Comparison of ENCODE assay signal across 18 mouse cellular contexts in the genomic region with DNA sequence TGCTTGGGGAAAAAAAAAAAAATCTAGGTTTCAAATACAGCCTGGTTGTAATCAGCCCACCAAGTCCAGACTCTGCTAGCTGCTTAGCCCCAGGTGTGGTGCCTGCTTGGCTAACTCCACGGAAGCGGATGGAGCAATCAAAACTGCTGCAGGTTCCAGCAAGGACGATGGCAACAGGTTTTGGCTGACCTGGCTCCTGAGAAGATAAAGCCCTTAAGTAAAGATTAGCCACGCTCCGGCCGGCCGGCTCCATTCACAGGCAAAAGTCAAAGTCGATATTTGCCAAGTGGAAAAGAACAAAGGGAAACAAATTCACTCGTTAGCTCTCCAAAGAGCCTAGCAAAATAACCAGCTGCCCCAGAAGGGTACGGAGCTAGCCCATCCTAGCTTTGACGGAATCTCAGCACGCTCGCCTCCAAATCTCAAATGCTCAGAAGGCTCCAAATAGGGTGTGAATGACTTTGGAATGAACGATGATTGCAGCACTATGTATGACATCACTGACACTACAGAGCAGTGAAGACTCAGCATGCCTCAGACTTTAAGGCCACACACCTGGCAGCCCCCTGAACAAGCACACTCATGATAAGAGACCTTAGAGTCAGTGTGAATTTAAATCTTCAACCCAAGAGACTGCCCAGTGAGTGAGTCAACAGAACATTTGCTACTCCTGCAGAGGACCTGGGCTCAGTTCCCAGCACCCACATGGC.
DNase-seq lines count a peak whose midpoint lies in the region; ATAC-seq and TF ChIP-seq lines count a peak whose summit lies in the region.
"Had no signal": no experiment of that assay in that cellular context is flagged by ENCODE, and none has a peak within 500 bp of the region (broad histone marks: within the 10 kb centered on the region; RNA-seq: fewer than 3 reads in every experiment).

No protein-coding gene starts in this region.

- no peak for TF ChIP-seq POLR2A in thymus, adult 2 months (IDR thresholded peaks at IDR 0.05; ENCODE audit: control insufficient read depth, extremely low read depth, insufficient read depth, low read length, poor library complexity)

- H3K4me3 ChIP-seq in liver, embryonic 12.5 days = no peak overlapping the region
- H3K4me3 ChIP-seq in liver, embryonic 11.5 days (ENCODE audit: low read depth, low read length) = no peak overlapping the region
- no peak overlapping the region for H3K4me3 ChIP-seq in stomach, postnatal 0 days (ENCODE audit: low read depth, low read length)
- H3K4me3 ChIP-seq in thymus, adult 2 months (ENCODE audit: control insufficient read depth, insufficient read depth, low read length) = no peak overlapping the region
- H3K4me3 ChIP-seq: limb, embryonic 15.5 days; midbrain, embryonic 12.5 days; myocyte had no signal

- H3K36me3 ChIP-seq in liver, embryonic 12.5 days = 0 out of 2 replicates have a peak, but pooled peaks cover 3% of the 10 kb centered on the region
- no peaks in the 10 kb centered on the region; the same call in 1 of the 2 replicates for H3K36me3 ChIP-seq in liver, embryonic 11.5 days (ENCODE audit: control insufficient read depth, insufficient read depth, low read length)
- H3K36me3 ChIP-seq in stomach, postnatal 0 days (ENCODE audit: control insufficient read depth, insufficient read depth, low read length) = no peaks in the 10 kb centered on the region
- no peaks in the 10 kb centered on the region for H3K36me3 ChIP-seq in thymus, adult 2 months (ENCODE audit: control insufficient read depth, insufficient read depth, low read length)
- H3K36me3 ChIP-seq: G1E; midbrain, embryonic 12.5 days had no signal

- 75% methylated on average over 14 of the region's 14 CpGs for WGBS in liver, embryonic 12.5 days (ENCODE audit: insufficient replicate concordance)
- 70% methylated on average over 14 of the region's 14 CpGs for WGBS in liver, embryonic 11.5 days
- 62% methylated on average over 14 of the region's 14 CpGs for WGBS in stomach, postnatal 0 days
- 98% methylated on average over 14 of the region's 14 CpGs for WGBS in thymus, adult 2 months

- no peaks in the 10 kb centered on the region for H3K27me3 ChIP-seq in liver, embryonic 12.5 days (replicated peaks)
- no peaks in the 10 kb centered on the region for H3K27me3 ChIP-seq in liver, embryonic 11.5 days (replicated peaks; ENCODE audit: control insufficient read depth, insufficient read depth, low read length)
- no peaks in the 10 kb centered on the region for H3K27me3 ChIP-seq in stomach, postnatal 0 days (ENCODE audit: control insufficient read depth, insufficient read depth, low read length)
- H3K27me3 ChIP-seq in thymus, adult 2 months (ENCODE audit: control insufficient read depth, insufficient read depth, low read length) = no peaks in the 10 kb centered on the region
- H3K27me3 ChIP-seq: limb, embryonic 15.5 days; midbrain, embryonic 12.5 days had no signal

- H3K9ac ChIP-seq in liver, embryonic 12.5 days = no peak overlapping the region
- H3K9ac ChIP-seq in liver, embryonic 11.5 days (ENCODE audit: low read depth, low read length) = no peak overlapping the region
- H3K9ac ChIP-seq in stomach, postnatal 0 days (ENCODE audit: low read length) = no peak overlapping the region
- H3K9ac ChIP-seq: limb, embryonic 15.5 days; midbrain, embryonic 12.5 days had no signal

- TF ChIP-seq CTCF in stomach, postnatal 0 days (IDR thresholded peaks at IDR 0.05; ENCODE audit: low read depth) = no peak
- no peak for TF ChIP-seq CTCF in thymus, adult 2 months (IDR thresholded peaks at IDR 0.05; ENCODE audit: borderline replicate concordance, control insufficient read depth, extremely low read depth, insufficient read depth, low read length, poor library complexity)

- H3K4me2 ChIP-seq in liver, embryonic 12.5 days = no peak overlapping the region
- H3K4me2 ChIP-seq in liver, embryonic 11.5 days = no peak overlapping the region
- H3K4me2 ChIP-seq in stomach, postnatal 0 days (replicated peaks; ENCODE audit: low read depth) = no peak overlapping the region
- H3K4me2 ChIP-seq: limb, embryonic 15.5 days; midbrain, embryonic 12.5 days had no signal

- no peak for ATAC-seq in liver, embryonic 12.5 days
- no peak; the same call in 1 of the 2 replicates for ATAC-seq in liver, embryonic 11.5 days (replicated peaks; ENCODE audit: low FRiP score)
- peak; percentile 84 for ATAC-seq in stomach, postnatal 0 days (ENCODE audit: low FRiP score, low TSS enrichment)

- H3K4me1 ChIP-seq in liver, embryonic 12.5 days = no peaks in the 10 kb centered on the region
- H3K4me1 ChIP-seq in liver, embryonic 11.5 days (replicated peaks; ENCODE audit: control insufficient read depth, insufficient read depth, low read length) = no peaks in the 10 kb centered on the region
- H3K4me1 ChIP-seq in stomach, postnatal 0 days (replicated peaks; ENCODE audit: control insufficient read depth, insufficient read depth) = no peaks in the 10 kb centered on the region
- H3K4me1 ChIP-seq in thymus, adult 2 months (replicated peaks; ENCODE audit: control insufficient read depth, insufficient read depth, low read length) = 0 out of 2 replicates have a peak, but pooled peaks cover under 1% of the 10 kb centered on the region
- H3K4me1 ChIP-seq: limb, embryonic 15.5 days; midbrain, embryonic 12.5 days had no signal

- no peak for TF ChIP-seq EP300 in stomach, postnatal 0 days (optimal IDR thresholded peaks at IDR 0.05)

- H3K27ac ChIP-seq in liver, embryonic 12.5 days = no peak overlapping the region
- no peak overlapping the region for H3K27ac ChIP-seq in liver, embryonic 11.5 days (ENCODE audit: low read depth, low read length)
- H3K27ac ChIP-seq in stomach, postnatal 0 days (replicated peaks) = no peak overlapping the region
- no peak overlapping the region for H3K27ac ChIP-seq in thymus, adult 2 months (ENCODE audit: control insufficient read depth, insufficient read depth, low read length)
- H3K27ac ChIP-seq: kidney, postnatal 0 days; limb, embryonic 15.5 days; midbrain, embryonic 12.5 days had no signal

- no peaks in the 10 kb centered on the region for H3K9me3 ChIP-seq in liver, embryonic 12.5 days (replicated peaks)
- H3K9me3 ChIP-seq in liver, embryonic 11.5 days (ENCODE audit: control insufficient read depth, low read length) = no peaks in the 10 kb centered on the region
- H3K9me3 ChIP-seq in stomach, postnatal 0 days (ENCODE audit: control insufficient read depth, low read length) = no peaks in the 10 kb centered on the region
- H3K9me3 ChIP-seq: limb, embryonic 15.5 days; midbrain, embryonic 12.5 days had no signal

- DNase-seq in liver = peak; percentile 47
- DNase-seq in kidney, adult 8-10 months = peak; percentile 38 to 69
- DNase-seq in liver, embryonic 11.5 days (ENCODE audit: low spot score) = peak; percentile 40
- DNase-seq in stomach, postnatal 0 days (ENCODE audit: low spot score) = peak; percentile 79
- no peak for DNase-seq in thymus, adult 2 months
- DNase-seq in embryo, embryonic 9.5 days (ENCODE audit: extremely low spot score) = no peak
- DNase-seq: adrenal gland, postnatal 14 days; gastrocnemius, postnatal 14 days; lung, postnatal 4 days; right cerebral cortex, adult 18-20 months; spleen, adult 18-20 months; thymus, adult 18-20 months had no signal

Comparison
In these comparisons a context has a peak if more than half of its experiments do, and no peak if none do; other contexts are left out.
1. DNase-seq: peak in liver (single experiment), kidney, adult 8-10 months (2 of 2), liver, embryonic 11.5 days (single experiment) and stomach, postnatal 0 days (single experiment); none in thymus, adult 2 months (single experiment) and embryo, embryonic 9.5 days (single experiment).